Mouse (Mus musculus) stomach, embryonic 15.5 days (tissue): ENCODE results near the gene Oosp3. TPM values are rescaled to one million over a fixed set of nuclear protein-coding genes. Genes with fewer than 3 reads are reported as not detected.

ENCODE experiments used
- ATAC-seq: fragments of 200-750 bp; cut with Nextera tagmentation; 2 replicates; pipeline ENCODE4 v1.8.0; 2017; ENCODE audit warnings: low read depth, moderate number of reproducible peaks, moderate TSS enrichment; ENCODE audit not compliant: insufficient read depth, low FRiP score
- H3K27ac ChIP-seq: fragments of 300-500 bp; sonication (generic); 2 replicates; pipeline ENCODE4 v1.5.1; 2015; ENCODE audit warnings: mild to moderate bottlenecking, inconsistent platforms
- H3K27me3 ChIP-seq: fragments of 300-500 bp; sonication (generic); replicated peaks from 2 replicates; pipeline ENCODE4 v1.6.1; 2015; ENCODE audit warnings: inconsistent platforms
- H3K36me3 ChIP-seq: fragments of 300-500 bp; sonication (generic); 2 replicates; pipeline ENCODE4 v1.6.1; 2015; ENCODE audit warnings: inconsistent platforms
- H3K4me1 ChIP-seq: fragments of 300-500 bp; sonication (generic); 2 replicates; pipeline ENCODE4 v1.6.1; 2015; ENCODE audit warnings: inconsistent platforms
- H3K4me2 ChIP-seq: fragments of 300-500 bp; sonication (generic); 2 replicates; pipeline ENCODE4 v1.6.1; 2015; ENCODE audit warnings: mild to moderate bottlenecking, inconsistent platforms
- H3K4me3 ChIP-seq: fragments of 300-500 bp; sonication (generic); replicated peaks from 2 replicates; pipeline ENCODE4 v1.5.1; 2015; ENCODE audit warnings: inconsistent platforms
- H3K9ac ChIP-seq: fragments of 300-500 bp; sonication (generic); 2 replicates; pipeline ENCODE4 v1.6.1; 2015; ENCODE audit warnings: inconsistent platforms
- H3K9me3 ChIP-seq: fragments of 300-500 bp; sonication (generic); 2 replicates; pipeline ENCODE4 v1.6.1; 2016; ENCODE audit warnings: inconsistent platforms
- WGBS: fragments of 180-500 bp; shearing (Covaris S2); methylation state at CpG from one replicate; pipeline ENCODE4 v1.1.7; 2015; 5-methylcytosine and 5-hydroxymethylcytosine counted together
- polyA plus RNA-seq: library from polyadenylated mRNA; unstranded; fragments of >200 nt; fragmentation: Nextera tagmentation; extraction: Ambion mirVana; gene quantifications from 2 replicates; pipeline ENCODE4 v1.2.1, GENCODE M21; 2015

The Oosp3 gene
- polyA plus RNA-seq, 1 experiment from 2014 or later = not detected

DNA sequence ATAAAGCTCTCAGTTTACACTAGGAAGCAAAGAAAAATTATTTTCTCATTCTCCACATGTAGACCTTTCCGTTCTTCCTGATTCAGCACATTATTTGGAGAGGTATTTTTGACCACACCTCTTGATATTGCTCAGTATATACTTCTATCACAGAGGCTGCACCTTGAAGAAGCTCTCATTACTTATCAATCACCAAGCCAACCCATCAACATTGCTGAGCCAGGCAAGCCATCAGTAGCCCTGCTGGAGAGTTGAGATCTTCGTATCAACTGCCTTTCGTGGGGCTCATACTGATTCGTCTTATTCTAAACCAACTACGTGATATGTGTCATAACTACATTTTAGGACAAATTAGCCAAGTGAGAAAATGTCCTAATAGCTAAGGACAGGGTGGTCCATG, 30.4 kb downstream of the Oosp3 start:
- H3K9ac ChIP-seq = no peak overlapping the region
- H3K27ac ChIP-seq = no peak overlapping the region
- H3K9me3 ChIP-seq = no peaks in the 10 kb centered on the region
- H3K36me3 ChIP-seq = no peaks in the 10 kb centered on the region
- no peak overlapping the region for H3K4me2 ChIP-seq
- no peaks in the 10 kb centered on the region; the same call in 1 of the 2 replicates for H3K4me1 ChIP-seq
- WGBS = 88% methylated on average over 5 of the region's 5 CpGs
- ATAC-seq = peak; percentile 58; the same call in 1 of the 2 replicates
- H3K4me3 ChIP-seq = no peak overlapping the region
- H3K27me3 ChIP-seq = no peaks in the 10 kb centered on the region

DNA sequence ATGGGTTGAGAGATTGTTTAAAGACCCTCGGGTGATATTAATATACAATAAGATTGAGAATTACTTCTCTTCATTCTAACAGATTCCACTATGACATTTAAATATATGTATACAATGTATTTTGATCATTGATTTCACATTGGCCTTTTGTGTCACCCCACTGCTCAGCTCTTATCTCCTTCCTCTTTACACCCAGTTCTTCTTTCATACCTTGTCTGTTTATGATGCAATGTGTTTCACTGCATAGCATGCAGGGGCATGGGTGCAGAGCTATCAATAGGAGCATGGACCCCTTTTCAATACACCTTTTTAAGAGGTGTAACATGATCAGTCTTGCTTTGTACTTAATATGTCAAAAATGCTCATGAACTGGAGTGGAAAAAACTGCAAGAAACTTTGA, 33.4 kb downstream of the Oosp3 start:
- Histone ChIP-seq H3K9me3 (no peaks in the 10 kb centered on the region), H3K4me1 (no peaks in the 10 kb centered on the region), H3K4me2 (no peak overlapping the region), H3K27ac (no peak overlapping the region), H3K4me3 (no peak overlapping the region), H3K9ac (no peak overlapping the region), H3K27me3 (no peaks in the 10 kb centered on the region), H3K36me3 (no peaks in the 10 kb centered on the region)
- no peak for ATAC-seq
- 76% methylated on average over 1 of the region's 1 CpGs for WGBS

DNA sequence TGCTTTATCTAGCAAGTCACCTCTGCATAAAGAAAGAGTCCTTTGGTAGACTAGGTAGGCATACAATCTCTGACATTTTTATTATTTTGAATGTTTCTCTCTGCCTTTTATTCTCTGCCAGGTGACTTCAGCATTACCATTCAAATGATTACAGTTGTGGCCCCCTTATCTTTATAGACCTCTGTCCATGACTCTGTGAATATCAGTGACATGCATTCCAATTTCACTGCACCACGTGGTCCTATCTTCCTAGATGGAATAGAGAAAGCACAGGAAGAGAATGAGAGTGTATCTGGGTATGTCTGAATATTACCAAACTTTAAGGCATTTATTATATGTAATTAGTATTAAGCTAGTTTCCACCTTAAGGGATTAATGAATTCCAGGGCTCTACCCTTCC, 39.6 kb downstream of the Oosp3 start:
- ATAC-seq = no peak
- Histone ChIP-seq H3K4me3 (no peak overlapping the region), H3K9me3 (no peaks in the 10 kb centered on the region), H3K4me2 (no peak overlapping the region), H3K27ac (no peak overlapping the region), H3K27me3 (no peaks in the 10 kb centered on the region), H3K4me1 (no peaks in the 10 kb centered on the region), H3K36me3 (no peaks in the 10 kb centered on the region), H3K9ac (no peak overlapping the region)
- WGBS = 38% methylated on average over 1 of the region's 1 CpGs

DNA sequence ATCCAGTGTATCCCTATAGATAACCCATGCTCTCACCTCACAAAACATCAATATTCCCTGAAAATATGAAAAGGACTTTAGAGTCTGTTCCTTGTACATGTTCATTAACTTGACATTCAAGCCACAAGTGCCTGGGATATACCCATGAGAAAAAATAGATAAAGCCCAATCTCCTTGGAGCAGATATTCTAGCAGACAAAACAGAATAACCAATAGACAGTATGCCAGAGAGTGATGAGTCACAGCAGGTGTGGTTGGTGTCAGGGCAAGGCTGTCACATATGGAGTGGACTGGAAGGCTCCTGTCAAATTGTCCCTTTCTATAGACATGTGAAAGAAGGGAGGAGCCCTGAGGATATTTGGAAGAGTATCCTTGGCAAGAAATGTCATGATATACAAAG, 48.8 kb downstream of the Oosp3 start:
- H3K4me2 ChIP-seq = no peak overlapping the region
- no peaks in the 10 kb centered on the region for H3K9me3 ChIP-seq
- no peaks in the 10 kb centered on the region for H3K4me1 ChIP-seq
- H3K9ac ChIP-seq = no peak overlapping the region
- H3K4me3 ChIP-seq = no peak overlapping the region
- H3K27me3 ChIP-seq = no peaks in the 10 kb centered on the region
- no peaks in the 10 kb centered on the region for H3K36me3 ChIP-seq
- ATAC-seq = no peak
- no peak overlapping the region for H3K27ac ChIP-seq

DNA sequence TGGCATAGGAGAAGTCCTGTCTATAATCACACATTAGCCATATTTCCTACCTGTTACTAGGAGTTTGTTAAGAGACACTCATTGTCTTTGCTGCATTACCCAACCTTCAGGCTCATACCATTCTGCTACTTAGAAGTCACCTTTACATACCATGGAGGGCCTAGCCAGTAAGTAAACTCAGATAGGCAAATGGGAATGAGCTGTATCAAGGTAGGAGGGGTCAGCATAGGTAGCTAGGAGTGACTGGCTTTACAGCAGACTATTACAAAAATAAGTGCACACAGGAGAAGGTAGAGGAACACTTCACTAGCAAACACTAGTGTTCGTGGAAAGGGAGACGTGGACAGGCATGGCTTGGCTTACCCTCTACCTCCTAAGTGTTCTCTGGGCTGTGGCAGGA, 50.4 kb downstream of the Oosp3 start, which contains the start of gene Gif:
TSS of gene Gif (plus strand) at position 257 of the 400 bp plus-strand sequence.
- H3K4me3 ChIP-seq = no peak within 1 kb of the TSS
- 84% methylated on average over 2 of the region's 2 CpGs for WGBS
- no peaks in the 10 kb centered on the region for H3K4me1 ChIP-seq
- no peaks in the 10 kb centered on the region for H3K9me3 ChIP-seq
- no peak within 1 kb of the TSS for H3K27ac ChIP-seq
- ATAC-seq = no peak
- no peaks in the 10 kb centered on the region for H3K27me3 ChIP-seq
- no peak within 1 kb of the TSS for H3K9ac ChIP-seq
- no peaks in the 10 kb centered on the region for H3K36me3 ChIP-seq
- no peak within 1 kb of the TSS for H3K4me2 ChIP-seq

Other genes with a start within 250 kb of the Oosp3 start
- 11.6 and 12.2 TPM in 2 replicates for gene Ms4a6c, start 227.7 kb upstream of the Oosp3 start, polyA plus RNA-seq
- gene Gm8369, start 211.1 kb upstream of the Oosp3 start, polyA plus RNA-seq = not detected in 2 replicates
- gene Ms4a6b, start 180.5 kb upstream of the Oosp3 start, polyA plus RNA-seq = 7.4 and 7.6 TPM in 2 replicates
- 2.3 and 3.5 TPM in 2 replicates for gene Ms4a4d, start 160.3 kb upstream of the Oosp3 start, polyA plus RNA-seq
- 6.8 and 6.9 TPM in 2 replicates for gene Ms4a6d, start 92.2 kb upstream of the Oosp3 start, polyA plus RNA-seq
- 0.81 and 0.83 TPM in 2 replicates for gene Ms4a2, start 73.3 kb upstream of the Oosp3 start, polyA plus RNA-seq
- gene Ms4a3, start 56.2 kb upstream of the Oosp3 start, polyA plus RNA-seq = 0.86 and 1.7 TPM in 2 replicates
- gene Oosp2, start 36.5 kb upstream of the Oosp3 start, polyA plus RNA-seq = not detected in 2 replicates
- not detected in 2 replicates for gene Oosp1, start 5.9 kb upstream of the Oosp3 start, polyA plus RNA-seq
- gene Gif, start 50.5 kb downstream of the Oosp3 start, polyA plus RNA-seq = 1.4 and 4.0 TPM in 2 replicates
- 52.2 and 53.5 TPM in 2 replicates for gene Mrpl16, start 73.3 kb downstream of the Oosp3 start, polyA plus RNA-seq
- 20.6 and 24.9 TPM in 2 replicates for gene Stx3, start 122.3 kb downstream of the Oosp3 start, polyA plus RNA-seq
- gene Olfr1417, start 142.2 kb downstream of the Oosp3 start, polyA plus RNA-seq = 0.14 TPM in 1 of 2 replicates, not detected in the other
- not detected in 2 replicates for gene Olfr1418, start 164.0 kb downstream of the Oosp3 start, polyA plus RNA-seq
- gene Olfr1419, start 178.1 kb downstream of the Oosp3 start, polyA plus RNA-seq = 0.04 TPM in 1 of 2 replicates, not detected in the other
- 0.08 and 0.10 TPM in 2 replicates for gene Olfr1420, start 189.5 kb downstream of the Oosp3 start, polyA plus RNA-seq
- gene Patl1, start 215.3 kb downstream of the Oosp3 start, polyA plus RNA-seq = 14.7 and 16.4 TPM in 2 replicates